In genomic region chr3:10081911-10082541, GRCm38 (mm10) we compare ENCODE assay signal across 10 mouse cellular contexts. TPM values are rescaled to one million over a fixed set of nuclear protein-coding genes. Genes with fewer than 3 reads are reported as not detected.
DNase-seq lines count a peak whose midpoint lies in the region; ATAC-seq lines count a peak whose summit lies in the region.
"Had no signal": no experiment of that assay in that cellular context is flagged by ENCODE, and none has a peak within 500 bp of the region (broad histone marks: within the 10 kb centered on the region; RNA-seq: fewer than 3 reads in every experiment).

No protein-coding gene starts in this region.

- no peak overlapping the region for H3K27ac ChIP-seq in hindbrain, embryonic 13.5 days
- no peak overlapping the region for H3K27ac ChIP-seq in hindbrain, embryonic 10.5 days
- H3K27ac ChIP-seq: embryonic facial prominence, embryonic 13.5 days had no signal

- peak; percentile 57; the same call in 1 of the 2 replicates for ATAC-seq in hindbrain, embryonic 13.5 days (ENCODE audit: low FRiP score)

- no peak for DNase-seq in hindbrain, embryonic 10.5 days (ENCODE audit: low spot score)
- DNase-seq in adipocyte (ENCODE audit: low spot score), result peak; percentile 16
- peak; percentile 52 for DNase-seq in cerebellum, adult 9-11 months
- DNase-seq in layer of hippocampus, postnatal 10 days (ENCODE audit: low spot score in 2 of 2), result peak; percentile 42 to 62
- no peak for DNase-seq in adrenal gland, postnatal 4 days (ENCODE audit: low spot score in 2 of 2)
- DNase-seq in T-cell, adult 2 months (ENCODE audit: low spot score), result no peak
- DNase-seq in adrenal gland, postnatal 14 days, result no peak
- DNase-seq: heart, postnatal 10 days had no signal

- H3K4me3 ChIP-seq in hindbrain, embryonic 13.5 days, result no peak overlapping the region
- H3K4me3 ChIP-seq in hindbrain, embryonic 10.5 days, result no peak overlapping the region
- H3K4me3 ChIP-seq: embryonic facial prominence, embryonic 13.5 days had no signal

- WGBS in hindbrain, embryonic 13.5 days, result 59% methylated on average over 6 of the region's 6 CpGs
- WGBS in hindbrain, embryonic 10.5 days, result 67% methylated on average over 6 of the region's 6 CpGs

- H3K27me3 ChIP-seq in hindbrain, embryonic 13.5 days, result 0 out of 2 replicates have a peak, but pooled peaks cover 2% of the 10 kb centered on the region
- peaks cover 5% of the 10 kb centered on the region; the same call in 1 of the 2 replicates for H3K27me3 ChIP-seq in hindbrain, embryonic 10.5 days (ENCODE audit: insufficient read depth, poor library complexity, severe bottlenecking)
- H3K27me3 ChIP-seq: embryonic facial prominence, embryonic 13.5 days had no signal

- H3K9me3 ChIP-seq in hindbrain, embryonic 13.5 days, result no peaks in the 10 kb centered on the region
- no peaks in the 10 kb centered on the region for H3K9me3 ChIP-seq in hindbrain, embryonic 10.5 days
- H3K9me3 ChIP-seq: embryonic facial prominence, embryonic 13.5 days had no signal

- H3K4me2 ChIP-seq in hindbrain, embryonic 13.5 days, result no peak overlapping the region
- H3K4me2 ChIP-seq: embryonic facial prominence, embryonic 13.5 days had no signal

- no peaks in the 10 kb centered on the region for H3K36me3 ChIP-seq in hindbrain, embryonic 13.5 days
- H3K36me3 ChIP-seq in hindbrain, embryonic 10.5 days, result no peaks in the 10 kb centered on the region
- H3K36me3 ChIP-seq: embryonic facial prominence, embryonic 13.5 days had no signal

- no peak overlapping the region for H3K9ac ChIP-seq in hindbrain, embryonic 13.5 days
- H3K9ac ChIP-seq: embryonic facial prominence, embryonic 13.5 days had no signal

- H3K4me1 ChIP-seq in hindbrain, embryonic 13.5 days (replicated peaks), result no peaks in the 10 kb centered on the region
- H3K4me1 ChIP-seq in hindbrain, embryonic 10.5 days (replicated peaks), result peaks cover 7% of the 10 kb centered on the region; the same call in 1 of the 2 replicates

RNA-seq across cellular contexts. Expression of gene Gm9833, which starts 5.9 kb away (rescaled TPM):
- 6.8 and 7.6 TPM in 2 replicates for polyA plus RNA-seq in hindbrain, embryonic 13.5 days (2015; fragmentation: Nextera tagmentation; extraction: Ambion mirVana)
- polyA plus RNA-seq in hindbrain, embryonic 10.5 days (2016; fragmentation: Nextera tagmentation; extraction: Ambion mirVana), result 5.1 and 6.7 TPM in 2 replicates
- total RNA-seq in layer of hippocampus, postnatal 10 days (2021), result 10 to 100 TPM; 17.1 to 18.5 TPM
- 1 to 10 TPM; 5.4 to 7.1 TPM for total RNA-seq in adrenal gland, postnatal 4 days (2021)
- 3.5 and 4.0 TPM in 2 replicates for total RNA-seq in adrenal gland, postnatal 14 days (2021)

Comparison
In these comparisons a context has a peak if more than half of its experiments do, and no peak if none do; other contexts are left out.
1. DNase-seq: peak in adipocyte (single experiment), cerebellum, adult 9-11 months (single experiment) and layer of hippocampus, postnatal 10 days (2 of 2); none in hindbrain, embryonic 10.5 days (single experiment), adrenal gland, postnatal 4 days (0 of 2), T-cell, adult 2 months (single experiment) and adrenal gland, postnatal 14 days (single experiment).